Mouse (Mus musculus) adrenal gland, adult 18-20 months (tissue): ENCODE data around the gene Stard3. TPM values are rescaled to one million over a fixed set of nuclear protein-coding genes. Genes with fewer than 3 reads are reported as not detected.

Experiments
- DNase-seq, 2 experiments: peaks; one replicate each; pipeline ENCODE4 v3.0.0; 2021 to 2022; ENCODE audit warnings: low spot score in 2 of 2
- total RNA-seq, 2 experiments: library from RNA; stranded (reverse); gene quantifications; 1 replicate in 1 of 2; 2 replicates in 1 of 2; pipeline ENCODE4 v1.2.3; 2021

Gene Stard3
- total RNA-seq, 2 experiments from 2014 or later = 23.4 to 24.4 TPM

DNA sequence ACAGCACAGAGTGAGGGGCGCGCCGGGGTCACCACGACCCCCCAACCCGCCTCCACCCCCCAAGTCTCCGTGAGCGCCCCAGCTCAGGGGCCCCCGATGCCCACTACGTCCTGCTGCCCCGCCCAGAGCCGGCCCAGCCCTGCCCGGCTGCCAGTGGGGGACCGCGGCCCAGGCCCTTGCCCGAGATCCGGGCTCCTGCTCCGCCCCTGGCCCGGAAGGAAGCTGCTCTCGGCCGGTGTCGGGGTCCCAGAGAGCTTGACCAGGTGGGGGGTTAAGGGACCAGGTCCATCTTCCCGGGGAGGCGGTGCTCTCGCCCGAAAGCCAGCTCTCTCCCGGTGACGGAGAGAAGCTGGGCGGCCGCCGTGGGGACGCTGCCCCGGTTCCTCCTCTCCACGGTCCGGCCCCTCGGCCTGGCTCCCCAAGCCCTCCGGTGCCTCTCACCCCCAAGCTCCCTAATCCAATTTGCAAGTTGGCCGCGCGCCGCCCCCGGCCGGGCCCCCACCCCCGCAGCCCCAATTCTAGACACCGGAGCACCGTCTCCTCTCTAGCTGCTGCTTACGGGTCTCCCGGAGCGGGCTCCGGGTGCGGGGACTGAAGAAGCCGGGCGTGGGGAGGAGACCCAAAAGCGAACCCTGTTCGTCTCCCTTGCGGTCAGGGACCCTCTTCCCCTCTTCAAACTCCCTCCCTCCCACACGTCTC lies 29.6 kb upstream of the Stard3 start:
- no peak for DNase-seq

DNA sequence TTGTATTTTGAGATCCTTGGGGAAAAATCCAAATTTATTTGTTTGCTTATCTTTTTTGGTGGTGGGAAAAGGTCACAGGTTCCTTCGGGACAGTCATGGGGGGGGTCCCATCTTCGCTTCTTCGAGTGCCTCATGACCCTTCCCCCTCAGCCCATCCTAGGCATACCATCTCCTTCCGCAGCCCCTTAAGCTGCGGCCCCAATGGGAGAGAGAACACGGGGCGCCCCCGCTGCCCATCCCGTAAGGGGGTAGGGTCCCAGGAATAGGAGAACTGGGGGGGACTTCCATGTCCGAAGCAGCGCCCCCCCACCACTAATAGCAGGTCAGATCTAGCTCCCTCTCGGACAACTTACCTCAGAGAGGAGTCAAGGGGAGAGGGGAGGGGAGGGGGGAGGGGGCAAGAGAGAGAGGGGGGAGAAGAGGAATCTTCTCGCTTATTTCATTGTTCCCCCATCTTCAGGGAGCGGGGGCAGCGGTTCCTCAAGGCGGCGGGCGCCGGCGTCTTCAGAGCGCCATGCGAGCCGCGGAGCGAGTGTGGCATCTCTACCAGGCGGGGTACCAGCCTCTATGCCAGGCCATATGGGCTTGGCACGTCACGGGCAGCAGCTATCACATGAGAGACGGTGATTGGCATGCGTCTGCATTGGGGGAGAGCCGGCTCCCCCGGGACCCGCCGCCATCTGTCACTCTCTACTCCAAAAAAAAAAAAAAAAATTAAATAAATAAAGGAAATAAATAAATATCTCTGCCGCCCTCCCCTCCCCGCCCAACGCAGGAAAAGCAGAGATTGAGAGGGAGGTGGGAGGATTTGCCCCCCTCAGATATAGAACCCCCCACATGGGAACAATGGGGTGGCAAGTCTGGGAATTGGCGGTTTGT lies 28.8 kb upstream of the Stard3 start, which contains the start of gene Neurod2:
Gene Neurod2, minus strand, starts transcription at position 568 of the 879 bp plus-strand sequence.
- no peak for DNase-seq

DNA sequence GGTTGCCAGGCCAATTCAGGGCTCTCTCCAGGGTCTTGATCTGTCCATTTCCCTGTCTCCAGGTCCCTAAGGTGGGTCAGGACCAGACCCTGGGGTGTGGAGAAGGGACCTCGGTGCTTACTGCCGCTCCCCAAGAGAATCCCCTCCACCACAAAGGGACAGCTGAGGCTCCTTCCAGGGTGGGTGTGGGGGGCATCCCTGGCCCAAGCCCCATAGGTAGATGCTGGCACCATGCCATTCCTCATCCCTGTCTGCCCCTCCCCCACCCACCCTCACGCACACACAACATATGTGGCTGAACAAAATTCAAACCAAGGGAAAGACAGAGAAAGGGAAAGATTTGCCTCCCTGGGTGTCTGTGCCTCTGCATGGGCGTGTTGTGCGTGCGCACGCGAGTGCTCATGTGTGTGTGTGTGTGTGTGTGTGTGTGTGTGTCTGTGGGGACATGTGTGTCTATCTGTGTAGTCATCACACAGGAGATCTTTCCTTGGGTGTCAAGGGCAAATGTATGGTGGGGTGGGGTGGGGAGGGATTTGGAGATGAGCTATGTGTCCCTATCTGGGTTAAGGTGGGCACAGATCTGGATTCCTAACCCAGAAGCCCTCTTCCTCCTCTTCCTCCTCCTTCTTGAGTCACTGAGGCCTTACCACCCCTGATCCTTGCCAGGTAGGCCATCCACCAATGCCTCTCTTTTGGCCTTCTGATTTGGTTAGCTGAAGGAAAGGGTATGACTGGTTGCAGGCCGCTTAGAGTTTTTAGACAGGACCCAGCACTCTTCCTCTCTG lies 28.0 kb upstream of the Stard3 start:
- no peak for DNase-seq

DNA sequence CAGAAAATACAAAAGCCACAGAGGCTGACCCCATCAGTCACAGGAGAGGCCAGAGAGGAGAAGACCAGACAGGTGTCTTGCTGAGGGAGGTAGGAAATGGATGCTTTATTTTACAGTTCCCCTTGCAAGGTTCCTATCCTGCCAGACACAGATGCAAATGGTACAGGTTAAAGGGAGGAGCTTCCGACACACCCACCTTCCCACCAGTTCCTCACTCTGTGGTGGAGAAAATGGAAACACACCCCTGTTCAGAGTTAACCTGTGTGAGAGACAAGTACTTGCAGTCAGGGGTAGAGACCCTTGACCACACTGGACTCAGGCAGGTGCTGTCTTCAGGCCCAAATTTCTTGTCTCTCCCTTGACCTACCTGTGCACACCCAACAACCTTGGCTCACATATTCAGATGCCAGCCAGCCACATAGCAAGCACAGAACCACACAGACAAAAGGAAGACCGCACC lies 27.4 kb upstream of the Stard3 start:
- DNase-seq = no peak

DNA sequence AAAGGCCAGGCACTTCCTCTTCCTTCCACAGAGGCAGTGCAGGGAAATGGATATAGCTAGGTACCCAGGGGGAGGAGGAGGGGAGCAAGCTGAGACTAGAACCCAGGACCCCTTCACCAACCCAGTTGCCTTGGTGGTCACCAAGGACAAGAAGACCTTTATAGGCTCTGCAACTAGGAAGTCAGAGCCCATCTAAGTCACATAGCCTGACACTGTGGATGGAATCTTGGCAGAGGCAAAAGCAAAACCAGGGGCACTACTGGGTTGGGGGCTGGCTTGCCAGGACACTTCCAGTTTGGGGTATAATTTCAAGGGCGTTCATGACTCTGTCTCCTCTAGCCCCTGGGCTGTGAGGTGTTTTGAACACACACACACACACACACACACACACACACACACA lies 26.8 kb upstream of the Stard3 start:
- no peak for DNase-seq

DNA sequence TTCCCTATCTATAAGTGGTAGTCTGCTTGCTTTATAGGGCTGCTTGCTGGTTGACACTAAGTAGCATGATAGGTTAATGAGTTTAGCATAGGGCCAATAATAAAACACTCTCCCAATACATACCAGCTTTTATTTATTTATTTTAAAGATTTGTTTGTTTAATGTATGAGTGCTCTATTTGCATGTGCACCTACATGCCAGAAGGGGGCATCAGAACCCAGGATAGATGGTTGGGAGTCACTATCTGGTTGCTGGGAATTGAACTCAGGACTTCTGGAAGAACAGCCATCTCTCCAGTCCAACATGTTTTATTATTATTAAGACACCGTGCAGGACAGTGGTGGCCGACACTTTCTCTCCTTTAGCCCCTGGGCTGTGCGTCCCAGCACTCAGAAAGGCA lies 26.0 kb upstream of the Stard3 start:
- no peak for DNase-seq

DNA sequence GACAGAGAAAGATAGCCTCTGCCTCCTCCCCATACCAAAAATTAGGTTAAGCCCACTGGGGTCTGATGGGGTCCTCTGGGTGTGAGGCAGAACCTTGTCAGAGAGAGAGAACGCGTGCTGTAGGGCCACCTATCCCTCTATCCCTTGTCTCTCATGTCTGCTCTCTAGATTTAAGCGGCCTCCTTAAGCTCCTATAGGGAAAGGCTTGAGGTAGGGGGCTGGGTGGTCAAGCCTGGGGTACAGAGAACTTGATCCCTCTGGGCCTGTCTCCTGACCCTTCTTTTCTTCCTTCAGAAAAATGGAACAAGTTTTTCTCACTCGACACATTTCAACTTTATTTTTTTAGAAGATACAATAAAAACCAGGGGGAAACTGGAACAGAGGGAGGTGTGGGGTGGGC lies 25.3 kb upstream of the Stard3 start:
- DNase-seq = no peak

DNA sequence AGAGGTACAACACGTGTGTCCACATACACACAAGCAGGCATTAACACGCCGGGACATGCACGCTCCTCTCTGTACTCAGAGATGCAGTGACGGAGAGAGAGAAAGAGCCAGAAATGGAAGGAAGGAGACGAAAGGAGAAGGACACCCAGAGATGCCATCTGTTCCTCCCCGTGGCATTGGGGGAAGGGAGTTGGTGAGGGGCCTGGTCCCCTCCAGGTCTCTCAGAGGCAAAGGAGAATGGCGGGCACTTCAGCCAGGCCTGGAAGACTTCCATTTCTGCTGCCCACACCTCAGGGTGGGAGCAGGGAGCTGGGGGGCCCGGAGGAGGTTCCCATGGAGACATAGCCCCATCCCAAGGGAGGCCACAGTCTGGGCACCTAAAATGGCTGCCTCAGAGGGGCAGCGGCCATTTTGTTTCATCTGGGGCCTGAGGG lies 24.9 kb upstream of the Stard3 start:
- no peak for DNase-seq

DNA sequence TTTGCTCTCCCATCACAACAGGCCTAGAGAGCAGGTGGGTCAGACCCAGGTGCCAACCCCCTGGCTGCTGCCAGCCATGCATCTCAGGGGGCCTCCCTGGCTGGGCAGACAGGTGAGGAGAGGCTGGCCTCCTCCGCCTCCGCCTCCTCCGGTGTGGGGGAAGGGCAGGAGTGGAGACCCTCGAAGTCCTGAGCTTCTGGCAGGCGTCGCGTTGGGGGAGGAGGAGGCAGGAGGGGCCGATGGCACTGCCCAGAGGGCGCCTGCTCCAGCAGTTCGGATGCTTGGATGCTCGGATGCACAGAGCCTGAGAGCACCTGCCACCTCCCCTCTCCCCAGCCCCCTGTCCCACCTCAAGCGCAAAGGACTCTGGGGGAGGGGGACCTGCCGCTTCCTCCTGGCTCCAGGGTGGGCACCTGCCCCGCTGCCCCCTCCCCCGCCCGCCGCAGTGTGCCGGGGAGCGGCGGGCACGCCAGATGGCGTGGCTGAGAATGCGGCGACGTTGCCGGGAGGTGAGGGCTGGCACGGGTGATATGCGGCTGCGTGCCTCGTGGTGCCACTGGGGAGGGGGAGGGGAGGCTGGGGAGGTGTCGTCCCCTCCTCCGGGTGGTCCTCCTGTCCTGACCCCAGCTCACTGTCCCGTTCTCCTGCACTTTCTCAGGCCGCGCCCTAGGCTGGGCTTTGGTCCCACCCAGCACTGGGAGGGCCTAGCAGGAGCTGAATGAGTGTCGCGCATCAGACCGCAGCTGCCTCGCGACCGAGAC lies 24.0 kb upstream of the Stard3 start:
- no peak for DNase-seq

DNA sequence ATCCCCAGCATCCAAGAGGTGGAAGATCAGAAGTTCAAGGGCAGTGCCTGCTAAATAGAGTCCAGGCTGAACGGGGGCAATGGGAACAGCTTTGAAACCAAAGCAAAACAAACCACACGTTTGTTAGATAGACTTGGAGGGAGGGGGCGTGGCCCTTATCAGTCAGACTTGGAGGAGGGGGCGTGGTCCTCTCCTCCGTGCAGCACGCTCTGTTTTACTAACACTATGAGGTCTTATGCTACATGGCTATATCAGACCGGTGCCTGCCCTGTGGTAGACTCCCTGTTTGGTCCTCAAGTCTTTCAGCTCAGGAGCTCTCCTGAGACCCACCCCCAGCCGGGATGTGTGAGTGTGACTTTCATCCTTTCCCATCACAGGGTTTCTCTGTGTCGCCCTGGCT lies 22.9 kb upstream of the Stard3 start:
- no peak for DNase-seq

DNA sequence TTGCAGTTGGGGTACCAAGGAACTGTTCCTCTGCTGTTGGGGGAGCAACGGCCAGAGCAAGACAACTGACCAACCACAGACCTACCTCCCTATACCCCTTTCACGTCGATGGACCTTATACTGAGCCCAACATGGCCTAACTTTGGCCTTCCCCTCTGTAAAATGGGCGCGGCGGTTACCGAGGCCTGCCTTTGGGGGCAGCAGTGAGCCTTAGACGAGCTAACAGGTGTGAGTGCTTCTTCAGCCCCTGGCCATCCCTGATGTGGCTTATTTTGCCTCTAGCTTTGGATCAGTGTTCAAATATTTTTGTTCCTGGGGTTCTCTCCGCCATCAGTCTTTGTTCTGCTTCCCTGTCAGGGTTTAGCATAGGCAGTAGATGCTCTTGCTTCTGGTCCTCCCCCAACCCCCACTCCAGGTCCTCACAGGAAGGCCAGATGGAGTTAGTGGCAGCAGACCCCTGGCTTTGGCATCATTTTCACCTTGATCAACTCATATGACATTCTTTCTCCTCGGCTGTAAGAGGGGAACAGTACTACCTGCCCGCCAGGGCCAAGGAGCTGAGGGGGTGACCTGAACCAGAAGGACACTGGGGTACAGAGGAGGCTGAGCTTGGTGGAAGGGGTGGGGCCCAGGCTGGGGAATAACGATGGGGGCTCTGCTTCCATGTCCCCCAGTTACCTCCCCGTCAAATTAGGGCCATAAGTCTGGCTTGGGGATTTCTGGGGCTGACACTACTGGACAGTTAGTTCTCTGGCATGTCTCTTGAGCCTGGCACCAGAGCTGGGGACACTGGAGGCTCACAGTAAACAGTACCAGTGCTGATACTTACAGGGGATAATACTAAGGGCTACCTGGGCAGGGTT lies 21.7 kb upstream of the Stard3 start:
- no peak for DNase-seq

DNA sequence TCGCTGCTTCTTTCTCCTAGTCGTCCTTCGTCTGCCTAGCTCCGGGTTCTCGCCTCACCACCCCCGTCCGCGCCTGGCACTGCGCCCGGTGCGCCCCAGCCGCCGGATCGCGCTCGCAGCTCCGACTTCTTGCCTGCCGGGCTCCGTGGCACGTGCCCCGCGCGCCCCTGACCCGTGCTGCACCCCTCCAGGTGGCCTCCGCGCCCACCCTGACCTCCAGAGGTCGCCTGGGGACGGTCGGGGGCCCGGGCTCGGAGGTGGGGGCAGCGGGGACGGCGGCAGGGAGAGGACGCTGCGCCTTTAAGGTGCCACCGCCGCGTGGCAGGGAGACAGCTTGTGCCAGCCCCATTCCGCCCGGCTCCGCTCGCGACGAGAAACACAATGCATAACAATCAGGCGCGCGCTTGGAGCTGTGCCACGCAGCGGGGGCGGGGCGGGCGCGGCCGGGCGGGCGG lies 19.6 kb upstream of the Stard3 start:
- DNase-seq = peak; percentile 41 to 49

DNA sequence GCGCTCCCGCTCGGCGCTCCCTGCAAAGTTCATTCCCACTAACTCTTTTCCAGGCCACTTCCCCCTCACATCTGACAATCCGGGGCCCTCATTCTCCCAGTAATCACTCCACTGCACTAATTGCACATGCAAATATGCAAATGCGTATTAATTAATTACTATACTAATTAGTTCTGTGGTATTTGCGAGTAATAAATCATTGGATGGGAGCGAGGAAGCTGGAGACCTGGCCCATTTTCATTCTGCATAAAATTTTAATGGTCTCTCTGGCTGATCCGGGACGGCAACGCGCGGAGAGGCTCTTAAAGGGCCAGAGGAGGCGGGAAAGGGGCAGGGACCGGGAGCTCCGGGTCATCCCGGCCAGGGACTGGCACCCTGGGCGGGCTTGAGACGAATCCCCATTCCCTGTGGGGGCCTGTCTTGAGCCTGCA lies 19.1 kb upstream of the Stard3 start:
- peak in 1 of 2 experiments; percentile 18 for DNase-seq

DNA sequence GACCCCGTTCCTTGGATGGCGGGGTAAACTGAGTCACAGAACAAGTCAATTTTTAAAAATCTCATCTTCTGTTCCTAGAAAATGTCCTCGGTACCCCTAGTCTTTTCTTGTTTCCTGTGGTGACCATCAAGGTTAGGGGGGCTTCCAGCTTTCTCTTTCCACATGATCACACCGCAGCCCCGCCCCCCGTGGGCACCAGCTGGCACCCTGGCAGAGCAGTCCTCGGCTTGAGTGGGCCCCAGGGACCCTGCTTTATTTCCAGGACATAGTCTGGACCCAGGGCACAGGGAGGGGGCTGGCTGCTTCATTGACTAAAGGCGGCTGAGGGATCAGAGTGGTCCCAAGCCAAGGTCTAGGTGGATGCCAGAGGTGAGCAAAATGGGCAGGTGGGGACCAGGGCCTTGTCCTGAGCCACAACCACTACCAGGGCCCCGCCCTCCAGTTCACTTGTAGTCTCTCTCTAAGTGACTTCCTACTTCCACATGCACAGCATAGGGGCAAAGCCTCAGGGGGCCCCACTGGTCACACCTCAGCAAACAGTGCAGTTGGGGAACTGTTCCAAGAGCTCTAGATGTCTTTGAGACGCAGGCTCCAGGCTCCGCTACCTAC lies 18.4 kb upstream of the Stard3 start:
- DNase-seq = no peak

DNA sequence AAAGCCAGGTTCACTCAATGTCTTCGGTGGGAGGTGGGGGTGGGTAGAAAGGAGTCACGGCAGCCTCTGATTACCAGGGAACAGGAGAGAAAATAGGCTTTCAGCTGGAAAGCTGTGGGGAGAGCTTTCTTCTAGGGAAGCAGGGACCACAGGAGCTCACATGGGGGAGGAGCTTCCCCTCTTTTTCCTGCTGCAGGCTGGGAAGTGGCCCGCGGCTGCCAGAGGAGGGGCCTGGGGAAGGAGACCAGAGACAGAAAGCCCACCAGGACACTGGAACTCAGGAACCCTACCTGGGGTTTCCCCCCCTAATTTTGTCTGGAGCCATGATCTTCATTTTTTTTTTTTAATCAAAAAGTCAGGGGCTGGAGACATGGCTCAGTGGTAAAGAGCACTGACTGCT lies 17.6 kb upstream of the Stard3 start:
- no peak for DNase-seq

DNA sequence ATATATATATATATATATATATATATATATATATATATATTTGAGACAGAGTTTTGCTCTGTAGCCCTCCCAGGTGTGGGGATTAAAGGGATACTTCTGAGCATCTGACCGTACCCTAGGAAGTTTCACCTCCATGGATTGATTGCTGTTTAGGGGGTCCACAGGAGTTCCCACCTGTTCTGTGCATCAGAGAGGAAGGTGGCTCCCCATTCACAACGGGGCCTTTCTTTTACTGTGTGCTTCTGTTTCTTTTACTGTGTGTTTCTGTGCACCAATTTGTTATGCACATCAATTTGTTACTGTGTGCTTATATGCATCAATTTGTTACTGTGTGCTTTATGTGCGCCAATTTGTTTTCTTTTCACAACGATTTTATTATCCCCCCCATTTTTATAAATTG lies 17.0 kb upstream of the Stard3 start:
- no peak for DNase-seq

DNA sequence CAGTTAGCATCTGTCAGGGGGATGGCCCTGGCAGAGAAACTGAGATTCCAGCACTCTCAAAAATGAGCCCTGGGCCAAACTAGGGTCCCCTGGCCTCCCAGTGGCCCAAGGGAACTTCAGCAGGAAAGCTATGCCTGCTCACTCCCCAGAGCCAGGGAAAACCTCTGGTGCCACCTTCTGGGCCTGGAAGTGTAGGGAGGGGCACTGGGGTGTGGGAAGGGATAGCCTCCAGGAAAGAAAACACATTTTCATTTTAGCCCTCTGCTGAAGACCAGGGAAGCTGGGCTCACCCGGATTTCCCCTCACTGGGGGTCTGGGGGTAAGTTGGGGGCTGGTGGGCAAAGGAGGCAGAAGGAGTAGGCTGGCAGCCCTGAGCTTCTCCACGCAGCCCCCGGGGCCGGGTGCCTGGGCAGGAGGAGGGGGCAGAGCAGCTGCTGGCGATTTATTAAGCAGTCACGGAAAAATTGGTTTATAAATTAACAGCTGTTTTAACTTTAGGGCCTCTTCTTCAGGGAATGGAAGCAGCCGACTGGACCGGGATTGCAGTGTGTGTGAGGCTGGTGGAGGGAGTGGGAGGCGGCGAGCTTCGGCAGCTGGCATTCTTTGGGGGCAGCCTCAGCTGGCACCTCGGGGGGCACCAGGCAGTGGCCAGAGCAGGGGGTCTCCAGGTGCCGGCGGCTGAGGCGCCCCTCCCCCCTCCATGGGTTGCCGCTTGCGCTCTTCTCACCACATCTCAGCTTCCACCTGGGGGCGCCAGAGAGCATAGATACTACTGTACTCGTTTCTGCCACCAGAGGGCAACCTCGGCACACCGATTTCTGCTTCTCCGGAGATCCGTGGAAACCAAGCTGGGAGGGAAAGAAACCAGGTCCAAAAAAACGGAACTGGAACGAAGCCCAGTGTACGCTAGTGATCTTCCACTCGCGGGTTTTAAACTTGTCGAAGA lies 15.9 kb upstream of the Stard3 start:
- peak; percentile 96 to 98 for DNase-seq

DNA sequence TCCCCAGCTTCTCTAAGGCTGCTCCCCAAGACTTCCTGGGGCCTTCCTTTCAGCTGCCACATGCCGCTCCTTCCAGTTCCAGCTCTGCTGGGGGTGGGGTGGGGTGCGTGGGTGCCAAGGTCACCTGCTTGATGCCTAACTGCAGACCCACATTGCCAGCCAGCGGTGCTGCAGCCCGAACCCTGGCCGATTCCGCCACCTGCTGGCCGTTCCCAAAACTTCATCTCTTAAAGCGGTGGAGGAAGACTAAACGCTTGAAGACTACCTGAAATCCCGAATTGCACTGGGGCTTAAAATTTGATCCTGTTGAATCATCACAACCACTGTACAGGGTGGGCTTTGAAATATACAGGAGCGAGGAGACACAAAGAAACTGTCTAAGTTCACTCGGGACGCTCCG lies 12.9 kb upstream of the Stard3 start:
- DNase-seq = peak; percentile 84 to 87
